Mouse (Mus musculus): ENCODE results near the gene Matn1.
A peak's percentile ranks its signal among the peaks of the same experiment; 100 is the strongest.

GRCm38 (mm10) chr4:130909167-130909874 is 34.9 kb upstream of the Matn1 start:
- TF ChIP-seq CTCF (IDR thresholded peaks at IDR 0.05; ENCODE audit: low read depth) (no peak), EP300 (IDR thresholded peaks at IDR 0.05; ENCODE audit: low read depth) (peak; percentile 50)

Measured in liver, embryonic 14.5 days (tissue).